Mouse (Mus musculus) CH12.LX (cell line): ENCODE measurements at regions not wholly inside any gene's neighbourhood (a gene's known extent, or its start where the extent isn't known, plus 50 kb on each side); places are given as distances from the start of the nearest gene placed in this dataset.

Experiments
- DNase-seq: peaks from one replicate; pipeline ENCODE4 v3.0.0-alpha.2; 2013; ENCODE audit errors: extremely low read depth
- H3K27ac ChIP-seq: 2 replicates; pipeline ENCODE4 v1.5.1; 2012; ENCODE audit warnings: low read depth, mild to moderate bottlenecking, control low read depth, moderate library complexity; ENCODE audit not compliant: insufficient read depth
- H3K27me3 ChIP-seq: replicated peaks from 2 replicates; pipeline ENCODE3; 2012; ENCODE audit warnings: inconsistent platforms
- H3K36me3 ChIP-seq, 2 experiments: replicated peaks in 1 of 2; 2 replicates each; pipeline versions ENCODE3 to v1.6.1; 2012; ENCODE audit warnings: inconsistent platforms in 1 of 2, low read length in 1 of 2, mild to moderate bottlenecking in 1 of 2, mixed read lengths in 1 of 2, moderate library complexity in 1 of 2; ENCODE audit not compliant: control insufficient read depth in 1 of 2, insufficient read depth in 1 of 2
- H3K4me1 ChIP-seq, 2 experiments: 2 replicates each; pipeline ENCODE4 v1.6.1; 2012; ENCODE audit warnings: inconsistent platforms in 1 of 2, moderate library complexity in 1 of 2; ENCODE audit not compliant: insufficient read depth in 2 of 2, control insufficient read depth in 1 of 2
- H3K4me2 ChIP-seq: 2 replicates; pipeline ENCODE4 v1.6.1; 2012; ENCODE audit warnings: low read depth, mild to moderate bottlenecking, control low read depth; ENCODE audit not compliant: poor library complexity, insufficient read depth, severe bottlenecking
- H3K4me3 ChIP-seq, 3 experiments: fragments of 150-350 bp in 1 of 3; sonication (generic) in 1 of 3; replicated peaks in 1 of 3; 2 replicates each; pipeline versions ENCODE3 to v1.5.1; 2011 to 2012; ENCODE audit warnings: low read depth in 2 of 3, low read length in 2 of 3, mild to moderate bottlenecking in 2 of 3, moderate library complexity in 2 of 3, control low read depth in 1 of 3, improper control_type of control experiment in 1 of 3, inconsistent platforms in 1 of 3, mixed read lengths in 1 of 3; ENCODE audit not compliant: poor library complexity in 1 of 3
- H3K79me2 ChIP-seq: replicated peaks from 2 replicates; pipeline ENCODE4 v1.6.1; 2012; ENCODE audit warnings: mild to moderate bottlenecking, moderate library complexity; ENCODE audit not compliant: control insufficient read depth, poor library complexity, insufficient read depth, severe bottlenecking; ENCODE audit errors: extremely low read depth
- H3K9ac ChIP-seq: 2 replicates; pipeline ENCODE4 v1.6.1; 2012; ENCODE audit warnings: low read depth, mild to moderate bottlenecking, control low read depth, moderate library complexity; ENCODE audit not compliant: insufficient read depth
- H3K9me3 ChIP-seq: replicated peaks from 2 replicates; pipeline ENCODE3; 2012; ENCODE audit warnings: low read length, inconsistent platforms, mixed read lengths
- CTCF ChIP-seq, 2 experiments: IDR thresholded peaks in 1 of 2; conservative IDR thresholded peaks in 1 of 2; 2 replicates each; pipeline ENCODE4 v1.5.1; 2011 to 2012; ENCODE audit warnings: low read depth in 2 of 2, low read length in 2 of 2, improper control_type of control experiment in 1 of 2, inconsistent platforms in 1 of 2, mild to moderate bottlenecking in 1 of 2, moderate library complexity in 1 of 2
- ETS1 ChIP-seq: conservative IDR thresholded peaks from 2 replicates; pipeline ENCODE4 v1.6.1; 2012; ENCODE audit warnings: low read depth, mild to moderate bottlenecking, inconsistent platforms, low read length, improper control_type of control experiment, moderate library complexity
- HCFC1 ChIP-seq: IDR thresholded peaks from 2 replicates; pipeline ENCODE4 v1.6.1; 2012; ENCODE audit warnings: low read depth, mild to moderate bottlenecking, inconsistent platforms, low read length, improper control_type of control experiment
- JUN ChIP-seq: IDR thresholded peaks from 2 replicates; pipeline ENCODE4 v1.6.1; 2011; ENCODE audit warnings: low read depth, mild to moderate bottlenecking, low read length, improper control_type of control experiment, moderate library complexity; ENCODE audit not compliant: insufficient read depth
- KAT2A ChIP-seq: IDR thresholded peaks from 2 replicates; pipeline ENCODE4 v1.6.1; 2012; ENCODE audit warnings: low read length, improper control_type of control experiment, inconsistent platforms; ENCODE audit not compliant: insufficient replicate concordance
- MAFK ChIP-seq: IDR thresholded peaks from 2 replicates; pipeline ENCODE4 v1.6.1; 2011; ENCODE audit warnings: low read length, improper control_type of control experiment; ENCODE audit not compliant: insufficient replicate concordance
- MEF2A ChIP-seq: IDR thresholded peaks from 2 replicates; pipeline ENCODE4 v1.6.1; 2014; ENCODE audit warnings: low read depth, mild to moderate bottlenecking, inconsistent platforms, low read length, improper control_type of control experiment, borderline replicate concordance
- MYC ChIP-seq: IDR thresholded peaks from 2 replicates; pipeline ENCODE4 v1.6.1; 2011; ENCODE audit warnings: low read depth, mild to moderate bottlenecking, improper control_type of control experiment, low read length
- PAX5 ChIP-seq: IDR thresholded peaks from 2 replicates; pipeline ENCODE4 v1.6.1; 2012; ENCODE audit warnings: low read length, inconsistent platforms, mixed read lengths
- RAD21 ChIP-seq: IDR thresholded peaks from 2 replicates; pipeline ENCODE4 v1.6.1; 2011; ENCODE audit warnings: low read depth, mild to moderate bottlenecking, low read length, improper control_type of control experiment, moderate library complexity
- RCOR1 ChIP-seq: conservative IDR thresholded peaks from 2 replicates; pipeline ENCODE4 v1.6.1; 2012; ENCODE audit warnings: low read depth, mild to moderate bottlenecking, inconsistent platforms, low read length, improper control_type of control experiment
- TBP ChIP-seq: conservative IDR thresholded peaks from 2 replicates; pipeline ENCODE4 v1.6.1; 2011; ENCODE audit warnings: low read depth, low read length, improper control_type of control experiment
- TCF12 ChIP-seq: IDR thresholded peaks from 2 replicates; pipeline ENCODE4 v1.6.1; 2014; ENCODE audit warnings: low read depth, mild to moderate bottlenecking, inconsistent platforms, low read length, improper control_type of control experiment
- UBTF ChIP-seq: IDR thresholded peaks from 2 replicates; pipeline ENCODE4 v1.6.1; 2012; ENCODE audit warnings: low read depth, mild to moderate bottlenecking, inconsistent platforms, low read length, improper control_type of control experiment, moderate library complexity
- USF2 ChIP-seq: conservative IDR thresholded peaks from 2 replicates; pipeline ENCODE4 v1.6.1; 2011; ENCODE audit warnings: low read depth, low read length, improper control_type of control experiment
- ZC3H11A ChIP-seq: IDR thresholded peaks from 2 replicates; pipeline ENCODE4 v1.6.1; 2012; ENCODE audit warnings: low read depth, mild to moderate bottlenecking, inconsistent platforms, low read length, improper control_type of control experiment
- dilution Hi-C: fragments of 300-500 bp; cut with MboI; formaldehyde crosslinking; loops from 2 replicates; pipeline ENCODE4 v1.14.3; 2020; ENCODE audit warnings: low sequenced_read_pairs; ENCODE audit not compliant: extremely low pct_unique_long_range_greater_than_20kb, extremely low pct_ligation_motif_present
- in situ Hi-C: fragments of 300-500 bp; cut with MboI; formaldehyde crosslinking; loops from 3 replicates; pipeline ENCODE4 v1.14.3; 2019; ENCODE audit warnings: low sequenced_read_pairs, low pct_ligation_motif_present, low pct_unique_long_range_greater_than_20kb, mixed read lengths

GRCm38 (mm10) chr5:54238646-54239167 lies 240.4 kb downstream of the Stim2 start:
- DNase-seq, result no peak
- in situ Hi-C loops, result no loop called here
- dilution Hi-C loops, result no loop called here
- H3K79me2 ChIP-seq, result no peaks in the 10 kb centered on the region
- H3K4me1 ChIP-seq, result no peaks in the 10 kb centered on the region
- no peaks in the 10 kb centered on the region for H3K27me3 ChIP-seq
- no peaks in the 10 kb centered on the region for H3K9me3 ChIP-seq
- no peak overlapping the region for H3K27ac ChIP-seq
- no peak overlapping the region for H3K4me3 ChIP-seq
- H3K9ac ChIP-seq, result no peak overlapping the region
- H3K4me2 ChIP-seq, result no peak overlapping the region
- TF ChIP-seq TCF12, result no peak
- TF ChIP-seq UBTF, result no peak
- TF ChIP-seq MYC, result no peak
- TF ChIP-seq ETS1, result no peak
- no peak for TF ChIP-seq USF2
- no peak for TF ChIP-seq MAFK
- no peak for TF ChIP-seq CTCF (conservative IDR thresholded peaks at IDR 0.05 in 1 of 2, IDR thresholded peaks at IDR 0.05 in 1 of 2; ENCODE audit: low read depth in 2 of 2, low read length in 2 of 2)
- TF ChIP-seq RCOR1, result no peak
- no peak for TF ChIP-seq RAD21
- TF ChIP-seq, all 38 proteins: peak for 0
- H3K36me3 ChIP-seq, result no peaks in the 10 kb centered on the region

- Histone ChIP-seq H3K9me3 (no peaks in the 10 kb centered on the region), H3K79me2 (no peaks in the 10 kb centered on the region), H3K9ac (no peak overlapping the region), H3K4me3 (no peak overlapping the region), H3K4me2 (no peak overlapping the region), H3K36me3 (no peaks in the 10 kb centered on the region), H3K27me3 (no peaks in the 10 kb centered on the region), H3K27ac (no peak overlapping the region), H3K4me1 (no peaks in the 10 kb centered on the region)
- dilution Hi-C loops (no loop called here), in situ Hi-C loops (no loop called here)
- no peak for DNase-seq
- TF ChIP-seq MEF2A (no peak), ZC3H11A (no peak), TBP (no peak), PAX5 (no peak), HCFC1 (no peak), JUN (no peak), RCOR1 (no peak), KAT2A (no peak)
These were observed 241.3 kb downstream of the Stim2 start for GRCm38 (mm10) chr5:54239586-54239985.
